Mouse (Mus musculus) intestine, postnatal 0 days (tissue): Measurements from ENCODE around the gene Cep72. TPM values are rescaled to one million over a fixed set of nuclear protein-coding genes. Genes with fewer than 3 reads are reported as not detected.
"Not testable (repeated sequence)": the region's sequence is repeated elsewhere in the genome, so short reads cannot be mapped to it uniquely, and the experiment has no call there.

ENCODE experiments used
- ATAC-seq: fragments of 200-750 bp; cut with Nextera tagmentation; 2 replicates; pipeline ENCODE4 v1.8.0; 2017; ENCODE audit warnings: mild to moderate bottlenecking, moderate TSS enrichment, moderate library complexity
- H3K27ac ChIP-seq: fragments of 300-500 bp; sonication (generic); 2 replicates; pipeline ENCODE4 v1.5.1; 2014; ENCODE audit warnings: mild to moderate bottlenecking, low read depth, low read length, moderate library complexity
- H3K27me3 ChIP-seq: fragments of 300-500 bp; sonication (generic); replicated peaks from 2 replicates; pipeline ENCODE4 v1.6.1; 2014; ENCODE audit warnings: low read length, mixed read lengths; ENCODE audit not compliant: control insufficient read depth, insufficient read depth
- H3K36me3 ChIP-seq: fragments of 300-500 bp; sonication (generic); 2 replicates; pipeline ENCODE4 v1.6.1; 2014; ENCODE audit warnings: mild to moderate bottlenecking, moderate library complexity; ENCODE audit not compliant: control insufficient read depth, insufficient read depth
- H3K4me1 ChIP-seq: fragments of 300-500 bp; sonication (generic); replicated peaks from 2 replicates; pipeline ENCODE4 v1.6.1; 2014; ENCODE audit warnings: antibody characterized with exemption, low read length, mixed read lengths; ENCODE audit not compliant: control insufficient read depth, insufficient read depth
- H3K4me2 ChIP-seq: fragments of 300-500 bp; sonication (generic); replicated peaks from 2 replicates; pipeline ENCODE4 v1.6.1; 2014; ENCODE audit warnings: low read depth, mild to moderate bottlenecking, moderate library complexity
- H3K4me3 ChIP-seq: fragments of 300-500 bp; sonication (generic); 2 replicates; pipeline ENCODE4 v1.5.1; 2014; ENCODE audit warnings: low read depth, low read length
- H3K9ac ChIP-seq: fragments of 300-500 bp; sonication (generic); 2 replicates; pipeline ENCODE4 v1.6.1; 2014; ENCODE audit warnings: mild to moderate bottlenecking, low read depth, low read length
- H3K9me3 ChIP-seq: fragments of 300-500 bp; sonication (generic); 2 replicates; pipeline ENCODE4 v1.6.1; 2016; ENCODE audit warnings: mixed run types; ENCODE audit not compliant: control insufficient read depth
- CTCF ChIP-seq: sonication (generic); IDR thresholded peaks from 2 replicates; pipeline ENCODE4 v1.5.1; 2016; ENCODE audit warnings: low read depth, mild to moderate bottlenecking, control low read depth, antibody characterized with exemption, moderate library complexity
- WGBS: fragments of 180-500 bp; shearing (Covaris S2); extraction: QIAGEN DNeasy Blood & Tissue Kit; methylation state at CpG from one replicate; pipeline ENCODE4 v1.1.7; 2014; 5-methylcytosine and 5-hydroxymethylcytosine counted together
- polyA plus RNA-seq: library from polyadenylated mRNA; unstranded; fragments of >200 nt; fragmentation: Nextera tagmentation; extraction: Ambion mirVana; gene quantifications from 2 replicates; pipeline ENCODE4 v1.2.1, GENCODE M21; 2015

Gene Cep72
- polyA plus RNA-seq, 1 experiment from 2014 or later = 4.1 TPM

DNA sequence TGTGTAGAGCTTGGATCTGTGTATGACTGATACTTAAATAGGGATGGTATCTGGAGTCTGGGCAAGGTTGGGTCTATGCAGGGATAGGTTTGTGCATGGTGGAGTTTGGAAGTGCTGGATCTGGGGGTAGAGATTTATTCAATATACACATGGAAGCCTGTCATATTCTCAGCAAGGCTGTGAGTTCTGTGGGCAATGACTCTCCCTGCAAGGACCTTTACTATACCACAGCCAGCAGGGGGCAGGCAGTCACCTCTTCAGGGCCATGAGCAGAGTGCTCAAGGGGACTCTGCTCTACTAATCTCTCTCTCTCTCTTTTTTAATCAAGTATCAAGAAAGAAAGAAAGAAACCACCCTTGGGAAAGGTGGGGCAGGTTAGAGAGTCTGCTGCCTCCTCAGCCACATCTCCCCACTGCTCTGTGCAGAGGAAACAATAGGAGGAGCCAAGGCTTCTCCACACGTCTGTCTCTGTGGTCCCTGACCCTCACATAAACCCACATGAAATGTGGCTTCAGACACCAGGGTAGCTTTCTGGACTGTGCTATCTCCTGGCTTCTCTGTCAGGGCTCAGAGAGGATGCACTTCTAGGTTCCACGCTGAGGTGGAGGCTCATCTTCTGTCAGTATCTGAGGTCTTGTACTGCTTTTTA is 34.7 kb upstream of the Cep72 start:
- H3K4me3 ChIP-seq = no peak overlapping the region
- TF ChIP-seq CTCF = peak; percentile 93
- H3K9me3 ChIP-seq = no peaks in the 10 kb centered on the region
- H3K4me2 ChIP-seq = no peak overlapping the region
- H3K4me1 ChIP-seq = no peaks in the 10 kb centered on the region; the same call in 1 of the 2 replicates
- no peak overlapping the region for H3K27ac ChIP-seq
- ATAC-seq = peak; percentile 56; the same call in 1 of the 2 replicates
- no peaks in the 10 kb centered on the region for H3K36me3 ChIP-seq
- no peaks in the 10 kb centered on the region for H3K27me3 ChIP-seq
- no peak overlapping the region for H3K9ac ChIP-seq
- 32% methylated on average over 2 of the region's 2 CpGs for WGBS

DNA sequence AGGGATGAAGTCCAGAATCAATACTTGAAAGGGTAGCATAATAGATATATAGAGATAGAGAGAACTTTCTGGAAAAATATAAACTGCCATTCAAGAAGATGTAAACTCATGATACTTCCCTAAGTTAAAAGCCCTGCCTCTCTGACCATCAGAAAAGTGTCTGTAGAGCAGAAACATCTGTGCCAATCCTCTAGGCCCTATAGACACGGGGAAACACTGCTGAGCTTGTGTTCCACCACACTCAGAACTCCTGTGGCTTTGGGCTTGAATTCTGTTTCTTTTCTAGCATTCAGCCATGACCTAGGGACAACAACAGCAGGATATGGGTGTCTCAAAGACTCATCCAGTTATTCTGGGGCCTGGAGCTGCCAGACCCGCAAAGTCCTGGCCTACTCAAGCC is 33.8 kb upstream of the Cep72 start:
- no peak overlapping the region for H3K9ac ChIP-seq
- ATAC-seq = no peak
- H3K4me2 ChIP-seq = no peak overlapping the region
- no peaks in the 10 kb centered on the region for H3K36me3 ChIP-seq
- H3K4me1 ChIP-seq = no peaks in the 10 kb centered on the region; the same call in 1 of the 2 replicates
- WGBS = 63% methylated on average over 2 of the region's 2 CpGs
- no peak overlapping the region for H3K4me3 ChIP-seq
- H3K9me3 ChIP-seq = no peaks in the 10 kb centered on the region
- H3K27ac ChIP-seq = no peak overlapping the region
- TF ChIP-seq CTCF = no peak
- H3K27me3 ChIP-seq = no peaks in the 10 kb centered on the region

DNA sequence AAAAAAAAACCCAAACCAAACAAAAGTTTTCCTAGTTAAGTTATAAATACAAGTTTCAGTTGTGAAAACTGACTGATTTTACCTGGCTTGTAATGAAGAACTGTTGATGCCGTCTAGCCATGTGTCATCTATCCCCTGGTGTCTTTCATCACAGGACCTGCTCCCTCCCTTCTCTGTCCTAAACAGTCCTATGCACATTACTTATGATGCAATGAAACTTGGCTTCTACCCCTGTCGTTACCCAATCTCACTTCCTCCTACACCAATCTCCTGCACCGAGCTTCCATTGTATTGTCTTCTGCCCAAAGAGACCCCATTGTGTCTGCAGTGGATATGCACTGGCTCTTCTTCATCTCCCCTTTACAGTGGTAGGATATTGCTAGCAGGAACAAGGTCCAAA is 28.2 kb upstream of the Cep72 start:
- H3K4me1 ChIP-seq = no peaks in the 10 kb centered on the region
- no peaks in the 10 kb centered on the region for H3K9me3 ChIP-seq
- H3K9ac ChIP-seq = no peak overlapping the region
- TF ChIP-seq CTCF = no peak
- no peak overlapping the region for H3K4me2 ChIP-seq
- H3K27me3 ChIP-seq = no peaks in the 10 kb centered on the region
- H3K27ac ChIP-seq = no peak overlapping the region
- H3K4me3 ChIP-seq = no peak overlapping the region
- ATAC-seq = no peak
- WGBS = 55% methylated on average over 3 of the region's 3 CpGs
- no peaks in the 10 kb centered on the region for H3K36me3 ChIP-seq

DNA sequence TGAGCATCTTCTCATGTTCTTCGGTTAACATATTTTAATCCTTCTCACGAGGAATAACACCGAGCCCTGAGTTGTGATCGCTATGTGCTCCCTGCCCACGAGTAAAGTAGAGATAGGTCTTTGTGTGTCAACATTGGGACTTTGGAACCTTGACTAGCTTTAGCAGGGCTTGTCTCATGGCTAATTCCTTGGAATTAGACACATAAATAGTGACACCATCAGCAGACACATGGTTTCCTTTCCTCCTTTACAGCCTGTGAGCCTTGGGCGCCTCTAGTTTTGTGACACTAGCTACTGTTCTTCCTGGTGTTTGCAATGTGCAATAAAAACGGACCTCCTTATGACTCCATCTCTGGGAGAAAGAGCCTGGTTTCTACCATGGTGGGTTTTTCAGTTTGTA is 11.3 kb upstream of the Cep72 start:
- Histone ChIP-seq H3K27me3 (no peaks in the 10 kb centered on the region), H3K9ac (no peak overlapping the region), H3K4me3 (no peak overlapping the region), H3K36me3 (no peaks in the 10 kb centered on the region), H3K27ac (no peak overlapping the region), H3K9me3 (no peaks in the 10 kb centered on the region), H3K4me1 (no peaks in the 10 kb centered on the region), H3K4me2 (no peak overlapping the region)
- WGBS = 52% methylated on average over 7 of the region's 7 CpGs
- no peak for TF ChIP-seq CTCF
- ATAC-seq = peak; percentile 86

DNA sequence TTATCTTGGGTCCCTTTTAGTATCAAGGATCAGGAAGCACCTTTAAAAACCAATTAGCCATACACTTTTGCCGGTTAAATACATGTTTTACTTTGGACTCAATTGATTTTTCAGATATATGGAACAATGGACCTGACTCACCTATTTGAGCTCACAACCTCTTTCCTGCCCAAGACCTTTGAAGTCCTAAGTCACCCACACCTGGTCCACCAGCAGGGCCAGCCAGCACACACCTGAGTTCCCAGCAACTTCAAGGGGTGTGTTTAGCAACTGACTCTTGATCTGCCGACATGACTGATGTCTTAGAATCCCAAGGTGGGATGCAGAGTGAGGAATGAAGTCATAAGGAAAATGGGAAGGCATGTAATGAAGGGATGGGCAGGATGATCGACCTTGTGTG is 9.6 kb upstream of the Cep72 start:
- H3K27me3 ChIP-seq = no peaks in the 10 kb centered on the region
- WGBS = 57% methylated on average over 3 of the region's 3 CpGs
- no peak overlapping the region for H3K4me2 ChIP-seq
- H3K4me3 ChIP-seq = no peak overlapping the region
- H3K9ac ChIP-seq = no peak overlapping the region
- H3K27ac ChIP-seq = no peak overlapping the region
- no peaks in the 10 kb centered on the region for H3K9me3 ChIP-seq
- no peaks in the 10 kb centered on the region for H3K4me1 ChIP-seq
- peak; percentile 84 for ATAC-seq
- no peak for TF ChIP-seq CTCF
- H3K36me3 ChIP-seq = no peaks in the 10 kb centered on the region

DNA sequence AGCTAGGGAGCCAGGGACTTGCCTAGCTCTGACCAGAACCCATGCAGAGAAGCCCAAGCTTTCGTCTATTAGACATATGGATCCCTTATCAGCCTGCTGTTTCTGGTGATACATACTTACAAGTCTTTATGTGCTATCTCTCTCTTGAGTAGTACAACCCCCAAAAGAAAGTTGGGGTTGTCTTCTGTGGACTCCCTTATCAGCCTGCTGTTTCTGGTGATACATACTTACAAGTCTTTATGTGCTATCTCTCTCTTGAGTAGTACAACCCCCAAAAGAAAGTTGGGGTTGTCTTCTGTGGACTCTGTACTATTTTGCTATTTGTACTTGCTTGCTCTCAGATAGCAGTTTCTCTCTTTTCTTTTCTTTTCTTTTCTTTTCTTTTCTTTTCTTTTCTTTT is 9.1 kb upstream of the Cep72 start:
- WGBS = 60% methylated on average over 1 of the region's 1 CpGs
- not testable (repeated sequence) for H3K27ac ChIP-seq, H3K4me3 ChIP-seq, H3K4me1 ChIP-seq, H3K9ac ChIP-seq, H3K4me2 ChIP-seq, H3K36me3 ChIP-seq, H3K27me3 ChIP-seq, H3K9me3 ChIP-seq, ATAC-seq

DNA sequence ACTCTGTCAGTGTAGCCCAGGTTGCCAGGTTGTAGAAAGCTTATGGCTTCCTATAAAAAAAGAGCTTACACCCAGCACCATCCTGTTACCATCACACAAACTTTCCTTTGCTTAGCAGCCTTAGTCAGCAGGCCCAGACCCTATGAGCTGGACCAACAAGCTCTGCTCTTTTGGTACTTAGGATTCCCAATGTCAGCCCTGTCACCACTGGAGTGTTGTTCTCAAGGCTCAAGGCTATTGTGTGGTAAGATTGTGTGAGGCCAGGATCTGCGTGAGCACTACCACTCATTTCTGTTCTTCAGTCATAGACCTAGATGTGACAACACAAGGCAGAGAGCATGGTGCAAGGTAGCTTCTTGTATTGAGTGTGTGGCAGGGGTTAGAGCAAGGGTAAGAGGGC is 4.5 kb upstream of the Cep72 start:
- no peak overlapping the region for H3K9ac ChIP-seq
- no peaks in the 10 kb centered on the region for H3K9me3 ChIP-seq
- H3K4me1 ChIP-seq = no peaks in the 10 kb centered on the region
- no peak for TF ChIP-seq CTCF
- H3K4me2 ChIP-seq = no peak overlapping the region
- no peaks in the 10 kb centered on the region for H3K36me3 ChIP-seq
- no peak overlapping the region for H3K27ac ChIP-seq
- H3K4me3 ChIP-seq = no peak overlapping the region
- ATAC-seq = no peak
- 86% methylated on average over 1 of the region's 1 CpGs for WGBS
- H3K27me3 ChIP-seq = no peaks in the 10 kb centered on the region
